Mouse (Mus musculus): ENCODE measurements at regions not wholly inside any gene's neighbourhood (a gene's known extent, or its start where the extent isn't known, plus 50 kb on each side); places are given as distances from the start of the nearest gene placed in this dataset.
"Not testable (repeated sequence)": the region's sequence is repeated elsewhere in the genome, so short reads cannot be mapped to it uniquely, and the experiment has no call there.

- no peak overlapping the region for H3K27ac ChIP-seq
- WGBS: 81% methylated on average over 17 of the region's 17 CpGs
- H3K27me3 ChIP-seq (ENCODE audit: poor library complexity, severe bottlenecking): 0 out of 2 replicates have a peak, but pooled peaks cover 3% of the 10 kb centered on the region
- H3K36me3 ChIP-seq (replicated peaks): no peaks in the 10 kb centered on the region
- H3K4me3 ChIP-seq: no peak overlapping the region
- DNase-seq (ENCODE audit: extremely low spot score, low spot score): no peak
- peaks cover 33% of the 10 kb centered on the region for H3K4me1 ChIP-seq
- H3K9me3 ChIP-seq: no peaks in the 10 kb centered on the region
Measured at GRCm38 (mm10) chr8:26626651-26627077, 350.5 kb upstream of the Zfp703 start.

GRCm38 (mm10) chr8:26627191-26627891 is 349.8 kb upstream of the Zfp703 start:
- no peak for DNase-seq (ENCODE audit: extremely low spot score, low spot score)
- H3K4me3 ChIP-seq: no peak overlapping the region
- 0 out of 2 replicates have a peak, but pooled peaks cover 3% of the 10 kb centered on the region for H3K27me3 ChIP-seq (ENCODE audit: poor library complexity, severe bottlenecking)
- no peaks in the 10 kb centered on the region for H3K9me3 ChIP-seq
- no peak overlapping the region for H3K27ac ChIP-seq
- H3K4me1 ChIP-seq: peaks cover 27% of the 10 kb centered on the region
- 84% methylated on average over 18 of the region's 18 CpGs for whole genome bisulfite sequencing
- no peaks in the 10 kb centered on the region for H3K36me3 ChIP-seq (replicated peaks)

GRCm38 (mm10) chr8:26630544-26630943 is 346.6 kb upstream of the Zfp703 start:
- Histone ChIP-seq H3K36me3 (replicated peaks) (no peaks in the 10 kb centered on the region), H3K27me3 (ENCODE audit: poor library complexity, severe bottlenecking) (no peaks in the 10 kb centered on the region), H3K4me1 (peaks cover 19% of the 10 kb centered on the region), H3K9me3 (no peaks in the 10 kb centered on the region), H3K27ac (no peak overlapping the region), H3K4me3 (no peak overlapping the region)
- 90% methylated on average over 2 of the region's 2 CpGs for WGBS
- DNase-seq (ENCODE audit: extremely low spot score, low spot score): no peak

GRCm38 (mm10) chr8:26635701-26636100 is 341.4 kb upstream of the Zfp703 start:
- no peak overlapping the region for H3K27ac ChIP-seq
- H3K9me3 ChIP-seq: no peaks in the 10 kb centered on the region
- DNase-seq (ENCODE audit: extremely low spot score, low spot score): no peak
- peaks cover 3% of the 10 kb centered on the region; the same call in 1 of the 2 replicates for H3K27me3 ChIP-seq (ENCODE audit: poor library complexity, severe bottlenecking)
- H3K4me1 ChIP-seq: no peaks in the 10 kb centered on the region
- no peaks in the 10 kb centered on the region for H3K36me3 ChIP-seq (replicated peaks)
- 93% methylated on average over 1 of the region's 1 CpGs for WGBS
- H3K4me3 ChIP-seq: no peak overlapping the region

GRCm38 (mm10) chr8:26645375-26645774 is 331.8 kb upstream of the Zfp703 start:
- 78% methylated on average over 7 of the region's 7 CpGs for whole genome bisulfite sequencing
- not testable (repeated sequence) for H3K4me3 ChIP-seq; H3K36me3 ChIP-seq (replicated peaks); H3K9me3 ChIP-seq; H3K4me1 ChIP-seq; H3K27me3 ChIP-seq (ENCODE audit: poor library complexity, severe bottlenecking); DNase-seq (ENCODE audit: extremely low spot score, low spot score); H3K27ac ChIP-seq

GRCm38 (mm10) chr8:26650287-26650686 is 326.8 kb upstream of the Zfp703 start:
- Histone ChIP-seq H3K27me3 (ENCODE audit: poor library complexity, severe bottlenecking) (no peaks in the 10 kb centered on the region), H3K4me1 (0 out of 2 replicates have a peak, but pooled peaks cover 5% of the 10 kb centered on the region), H3K9me3 (no peaks in the 10 kb centered on the region), H3K36me3 (replicated peaks) (no peaks in the 10 kb centered on the region), H3K27ac (no peak overlapping the region), H3K4me3 (no peak overlapping the region)
- WGBS: 55% methylated on average over 1 of the region's 1 CpGs
- DNase-seq (ENCODE audit: extremely low spot score, low spot score): no peak

GRCm38 (mm10) chr8:26655897-26656296 is 321.2 kb upstream of the Zfp703 start:
- Histone ChIP-seq H3K4me1 (no peaks in the 10 kb centered on the region), H3K27me3 (ENCODE audit: poor library complexity, severe bottlenecking) (peaks cover 4% of the 10 kb centered on the region; the same call in 1 of the 2 replicates), H3K4me3 (no peak overlapping the region), H3K36me3 (replicated peaks) (no peaks in the 10 kb centered on the region), H3K9me3 (no peaks in the 10 kb centered on the region), H3K27ac (no peak overlapping the region)
- no peak for DNase-seq (ENCODE audit: extremely low spot score, low spot score)
- WGBS: 81% methylated on average over 8 of the region's 8 CpGs

GRCm38 (mm10) chr8:26656310-26657075 is 320.6 kb upstream of the Zfp703 start:
- Histone ChIP-seq H3K27ac (no peak overlapping the region), H3K9me3 (no peaks in the 10 kb centered on the region), H3K36me3 (replicated peaks) (no peaks in the 10 kb centered on the region), H3K4me3 (no peak overlapping the region), H3K27me3 (ENCODE audit: poor library complexity, severe bottlenecking) (peaks cover 4% of the 10 kb centered on the region; the same call in 1 of the 2 replicates), H3K4me1 (no peaks in the 10 kb centered on the region)
- WGBS: 91% methylated on average over 13 of the region's 13 CpGs
- DNase-seq (ENCODE audit: extremely low spot score, low spot score): no peak

GRCm38 (mm10) chr8:26659381-26659780 is 317.7 kb upstream of the Zfp703 start:
- Histone ChIP-seq H3K4me1 (peaks cover 2% of the 10 kb centered on the region; the same call in 1 of the 2 replicates), H3K27ac (no peak overlapping the region), H3K4me3 (no peak overlapping the region), H3K9me3 (no peaks in the 10 kb centered on the region), H3K36me3 (replicated peaks) (no peaks in the 10 kb centered on the region), H3K27me3 (ENCODE audit: poor library complexity, severe bottlenecking) (peaks cover 4% of the 10 kb centered on the region; the same call in 1 of the 2 replicates)
- DNase-seq (ENCODE audit: extremely low spot score, low spot score): no peak
- WGBS: 23% methylated on average over 1 of the region's 1 CpGs

- Histone ChIP-seq H3K36me3 (replicated peaks) (no peaks in the 10 kb centered on the region), H3K4me1 (peaks cover 22% of the 10 kb centered on the region), H3K4me3 (no peak overlapping the region), H3K27ac (no peak overlapping the region), H3K27me3 (ENCODE audit: poor library complexity, severe bottlenecking) (peaks cover 7% of the 10 kb centered on the region; the same call in 1 of the 2 replicates), H3K9me3 (no peaks in the 10 kb centered on the region)
- 88% methylated on average over 3 of the region's 3 CpGs for WGBS
- no peak for DNase-seq (ENCODE audit: extremely low spot score, low spot score)
Measured at GRCm38 (mm10) chr8:26669541-26669940, 307.6 kb upstream of the Zfp703 start.

GRCm38 (mm10) chr8:26672486-26673395 is 304.4 kb upstream of the Zfp703 start:
- 37% methylated on average over 9 of the region's 9 CpGs for WGBS
- H3K27me3 ChIP-seq (ENCODE audit: poor library complexity, severe bottlenecking): peaks cover 17% of the 10 kb centered on the region; the same call in 1 of the 2 replicates
- peaks cover 33% of the 10 kb centered on the region for H3K4me1 ChIP-seq
- peak overlapping the region; percentile 61 for H3K27ac ChIP-seq
- no peaks in the 10 kb centered on the region for H3K9me3 ChIP-seq
- peak; percentile 20 for DNase-seq (ENCODE audit: extremely low spot score, low spot score)
- H3K4me3 ChIP-seq: no peak overlapping the region
- no peaks in the 10 kb centered on the region for H3K36me3 ChIP-seq (replicated peaks)

GRCm38 (mm10) chr8:26677584-26678138 is 299.5 kb upstream of the Zfp703 start:
- DNase-seq (ENCODE audit: extremely low spot score, low spot score): no peak
- Histone ChIP-seq H3K27me3 (ENCODE audit: poor library complexity, severe bottlenecking) (peaks cover 17% of the 10 kb centered on the region; the same call in 1 of the 2 replicates), H3K4me1 (peaks cover 33% of the 10 kb centered on the region), H3K9me3 (no peaks in the 10 kb centered on the region), H3K27ac (no peak overlapping the region), H3K36me3 (replicated peaks) (no peaks in the 10 kb centered on the region), H3K4me3 (no peak overlapping the region)
- 73% methylated on average over 18 of the region's 18 CpGs for WGBS
